Mouse (Mus musculus) adrenal gland, postnatal 25 days (tissue): ENCODE measurements around the gene Calm4. TPM values are rescaled to one million over a fixed set of nuclear protein-coding genes. Genes with fewer than 3 reads are reported as not detected.
"Not testable (repeated sequence)": the region's sequence is repeated elsewhere in the genome, so short reads cannot be mapped to it uniquely, and the experiment has no call there.

Experiments used
- DNase-seq: peaks from one replicate; pipeline ENCODE4 v3.0.0; 2021; ENCODE audit warnings: mixed read lengths
- long read RNA-seq: library from polyadenylated mRNA; stranded (forward); transcript quantifications from one replicate; pipeline ENCODE4 v2.0.0, GENCODE M21; 2021
- total RNA-seq: library from RNA; stranded (reverse); gene quantifications from 2 replicates; pipeline ENCODE4 v1.2.3, GENCODE M21; 2021

The Calm4 gene
- total RNA-seq = not detected in 2 replicates
- long read RNA-seq = 0 reads

DNA sequence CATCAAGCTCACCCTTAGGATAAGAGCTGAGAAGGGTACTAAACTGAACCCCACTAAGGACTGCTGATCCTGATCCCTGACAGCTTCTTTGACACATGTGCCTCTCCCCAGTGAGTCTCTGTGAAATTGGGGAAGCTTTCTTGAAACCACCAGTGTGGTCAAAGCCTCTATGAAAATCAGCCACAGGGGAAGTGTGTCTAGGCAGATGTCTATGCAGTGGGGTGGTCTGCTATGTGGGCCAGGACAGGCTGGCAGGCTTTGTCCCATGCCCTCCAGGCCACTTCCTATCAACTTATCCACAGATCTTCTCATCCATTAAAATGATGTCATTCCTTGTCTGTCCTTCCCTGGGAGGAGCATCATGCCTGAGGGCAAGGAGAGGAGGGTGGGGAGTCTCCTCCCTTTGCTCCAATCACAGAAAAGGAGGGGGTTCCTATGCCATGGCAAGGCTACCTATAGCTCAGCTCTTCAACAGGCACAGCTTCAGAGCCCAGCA is at the start of gene Calm4:
TSS of gene Calm4 (plus strand) at position 446 of the 496 bp plus-strand sequence.
- DNase-seq = not testable (repeated sequence)

DNA sequence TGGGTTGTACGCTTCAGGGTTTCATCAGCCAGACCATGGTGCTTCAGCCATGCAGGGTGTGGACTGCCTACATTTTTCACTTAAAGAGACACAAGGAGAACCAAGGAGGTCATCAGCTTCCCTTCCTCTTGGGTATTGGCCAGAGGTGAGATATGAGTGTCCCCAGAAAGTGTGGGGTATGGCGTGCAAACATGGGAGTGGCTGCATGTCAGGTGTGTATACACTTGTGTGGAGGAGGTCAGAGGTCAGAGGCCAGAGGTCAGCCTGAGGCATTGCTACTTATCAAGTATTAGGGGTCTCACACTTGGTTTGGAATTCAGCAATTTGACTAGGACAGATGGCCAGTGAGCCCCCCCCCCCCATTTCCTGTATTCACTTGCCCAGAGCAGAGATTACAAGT is 49.0 kb upstream of the Calm4 start:
- DNase-seq = no peak

DNA sequence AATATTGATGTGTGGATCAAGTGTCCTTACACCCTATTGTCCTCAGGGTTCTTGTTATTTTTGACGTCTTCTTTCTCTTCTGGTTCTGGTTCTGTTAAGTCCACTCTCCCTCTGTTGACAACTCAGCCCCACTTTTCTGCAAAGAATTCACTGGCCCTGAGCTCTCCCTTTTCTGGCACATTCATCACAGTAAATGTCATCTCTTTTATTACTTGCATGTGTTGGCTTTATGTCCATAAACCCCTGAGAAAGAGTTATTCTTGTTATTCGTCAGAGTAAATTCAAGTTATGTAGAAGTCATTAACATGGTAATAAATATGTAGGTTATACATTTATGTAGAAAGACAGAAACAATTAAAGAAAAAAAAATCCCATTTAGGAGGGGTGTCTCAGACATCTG is 48.0 kb upstream of the Calm4 start:
- DNase-seq = no peak

GRCm38 (mm10) chr13:3796649-3797048 is 40.9 kb upstream of the Calm4 start:
- no peak for DNase-seq

- no peak for DNase-seq
Observed at GRCm38 (mm10) chr13:3798751-3799150, 38.8 kb upstream of the Calm4 start.

- DNase-seq = no peak
Observed at GRCm38 (mm10) chr13:3799386-3799785, 38.2 kb upstream of the Calm4 start.

DNA sequence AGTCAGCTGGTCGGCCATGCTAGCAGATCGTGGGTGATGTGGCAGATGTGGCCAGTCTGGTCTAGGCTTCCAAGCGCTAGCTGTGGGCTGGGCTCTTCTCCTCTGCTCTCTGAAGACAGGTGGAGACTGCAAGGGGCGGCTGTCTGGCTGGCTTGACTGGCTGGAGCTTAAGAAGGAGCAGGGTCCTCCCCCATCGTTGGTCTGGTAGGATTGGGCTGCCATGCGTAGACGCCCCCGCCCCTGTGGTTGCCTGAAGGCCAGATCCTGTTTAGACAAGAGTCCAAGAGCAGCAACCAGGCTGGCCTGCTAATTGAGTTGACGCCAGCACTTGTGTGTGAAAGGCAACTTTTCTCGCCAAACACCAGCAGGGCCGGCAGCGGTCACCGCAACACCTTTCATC is 33.4 kb upstream of the Calm4 start, which contains the start of gene Calml3:
TSS of gene Calml3 (minus strand) at position 131 of the 400 bp plus-strand sequence.
- no peak for DNase-seq

DNA sequence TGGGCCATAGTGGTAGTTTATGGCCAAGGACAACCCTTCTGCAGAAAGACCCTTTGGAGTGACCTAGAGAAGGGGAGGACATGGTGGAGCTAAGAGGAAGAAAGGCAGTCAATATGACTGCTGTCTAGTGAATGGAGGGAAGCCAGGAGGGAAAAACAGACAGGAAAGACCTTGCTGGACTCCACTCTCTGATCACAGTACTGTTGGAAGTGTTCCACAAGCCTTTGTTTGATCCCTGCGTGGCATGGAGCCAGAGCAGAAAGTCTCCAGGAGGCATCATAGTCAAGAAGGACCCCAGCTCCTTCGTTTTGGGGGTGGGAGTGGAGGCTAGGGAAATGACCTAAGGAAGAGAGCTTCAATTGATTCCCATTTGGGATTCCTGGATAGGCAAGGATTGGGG is 32.4 kb upstream of the Calm4 start:
- no peak for DNase-seq

- no peak for DNase-seq
Observed at GRCm38 (mm10) chr13:3805638-3806037, 31.9 kb upstream of the Calm4 start.

GRCm38 (mm10) chr13:3807131-3807827 is 30.3 kb upstream of the Calm4 start:
- no peak for DNase-seq

DNA sequence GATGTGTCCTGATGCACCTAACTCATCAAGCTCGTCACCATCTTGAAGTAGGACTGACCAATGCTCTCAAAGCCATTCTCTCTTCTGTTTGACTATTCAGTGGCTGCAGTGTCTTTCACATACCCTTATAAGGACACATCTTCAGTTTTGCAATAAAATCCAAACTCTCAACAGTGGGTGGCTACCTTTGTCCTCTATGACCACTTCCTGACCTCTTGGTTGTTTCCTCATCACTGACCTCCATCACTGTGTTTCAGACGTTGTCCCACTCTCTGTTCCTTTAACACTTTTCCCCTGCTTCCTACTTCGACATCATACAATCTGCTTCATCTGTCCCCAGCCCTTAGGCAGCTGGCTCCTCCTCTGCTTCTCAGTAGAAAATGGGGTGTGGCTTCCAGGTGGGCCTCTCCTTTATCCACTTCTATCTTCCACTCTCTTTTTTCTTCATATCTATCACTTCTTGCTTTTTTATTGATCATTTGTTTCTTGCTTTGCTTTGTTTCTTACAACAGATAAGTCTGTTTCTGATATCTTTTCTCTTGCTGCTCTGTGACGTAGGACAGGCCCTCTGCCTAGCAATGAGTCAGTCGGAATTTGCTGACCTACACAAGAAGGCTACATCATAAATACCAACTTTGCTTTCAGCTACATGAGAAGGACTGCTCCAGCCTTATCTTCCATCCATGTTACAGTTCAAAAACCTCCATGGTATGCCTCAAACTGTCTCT is 19.4 kb upstream of the Calm4 start:
- DNase-seq = no peak

DNA sequence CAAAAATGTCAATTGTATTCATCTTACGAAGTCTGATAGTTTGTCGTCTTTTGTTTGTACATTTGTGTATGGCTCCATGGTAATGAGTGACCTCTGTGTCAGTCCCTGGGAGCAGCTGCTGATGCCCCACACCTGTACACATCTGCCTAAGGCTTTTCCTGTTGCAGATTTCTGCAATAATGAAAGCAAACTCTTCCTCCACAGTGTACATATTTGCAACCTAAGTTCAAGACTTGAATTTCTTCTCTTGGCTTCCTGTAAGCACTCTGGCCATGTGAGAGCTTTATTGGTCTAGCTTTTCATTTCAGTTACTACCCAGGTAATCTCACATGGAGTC is 18.8 kb upstream of the Calm4 start:
- no peak for DNase-seq

GRCm38 (mm10) chr13:3822105-3822504 is 15.5 kb upstream of the Calm4 start:
- no peak for DNase-seq

DNA sequence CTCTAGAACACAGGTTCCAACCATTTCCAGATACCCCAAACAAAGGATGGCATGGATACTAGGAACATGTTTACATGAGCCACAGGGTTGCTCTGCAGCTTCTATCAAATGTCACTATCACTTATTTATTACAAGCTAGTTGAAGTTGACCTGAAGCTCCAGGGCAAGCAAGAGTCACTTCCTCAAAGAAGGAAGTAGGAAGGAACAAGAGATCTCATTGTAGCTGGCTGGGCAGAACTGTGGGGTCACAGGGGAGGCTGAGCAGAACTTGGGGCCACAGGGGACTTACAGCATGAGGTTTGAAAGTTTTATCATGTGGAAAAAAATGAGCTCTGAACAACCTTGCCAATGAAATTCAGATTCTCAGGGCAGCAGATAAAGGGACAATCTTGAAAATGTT is 11.8 kb upstream of the Calm4 start:
- DNase-seq = no peak

GRCm38 (mm10) chr13:3831546-3831945 is 6.0 kb upstream of the Calm4 start:
- no peak for DNase-seq

DNA sequence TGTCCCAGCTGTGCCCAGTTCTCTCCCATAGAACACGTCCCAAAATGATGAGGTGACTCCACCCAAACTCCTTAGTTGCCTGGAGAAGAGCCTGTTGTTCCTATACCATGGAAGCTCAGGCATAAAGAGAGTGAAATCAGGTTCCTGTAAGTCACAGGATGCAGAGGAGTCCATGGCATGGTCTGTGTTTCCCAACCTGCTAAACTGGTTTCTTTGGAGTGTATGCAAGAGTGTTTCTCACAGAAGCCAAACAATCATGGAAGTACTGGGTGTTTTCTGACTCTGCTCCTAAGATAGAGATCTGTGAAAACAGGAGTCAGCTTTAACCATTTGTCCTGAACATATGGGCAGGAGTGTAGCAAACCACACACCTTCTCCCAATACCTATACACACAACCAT is 5.6 kb upstream of the Calm4 start:
- DNase-seq = no peak

DNA sequence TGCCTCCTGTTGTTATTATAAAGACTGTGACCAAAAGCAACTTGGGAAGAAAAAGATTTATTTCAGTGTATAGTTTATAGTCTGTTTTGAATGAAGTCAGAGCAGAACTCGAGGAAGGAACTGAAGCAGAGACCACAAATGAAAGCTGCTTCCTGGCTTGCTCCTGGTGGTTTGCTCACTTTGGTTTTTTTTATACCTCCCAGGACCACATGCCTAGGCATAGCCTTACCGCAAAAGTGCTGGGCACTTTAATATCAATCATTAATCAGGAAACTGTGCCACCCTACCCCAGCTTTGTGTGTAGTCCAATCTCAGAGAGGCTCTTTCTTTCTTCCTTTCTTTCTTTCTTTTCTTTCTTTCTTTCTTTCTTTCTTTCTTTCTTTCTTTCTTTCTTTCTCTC is 5.1 kb upstream of the Calm4 start:
- DNase-seq = no peak

DNA sequence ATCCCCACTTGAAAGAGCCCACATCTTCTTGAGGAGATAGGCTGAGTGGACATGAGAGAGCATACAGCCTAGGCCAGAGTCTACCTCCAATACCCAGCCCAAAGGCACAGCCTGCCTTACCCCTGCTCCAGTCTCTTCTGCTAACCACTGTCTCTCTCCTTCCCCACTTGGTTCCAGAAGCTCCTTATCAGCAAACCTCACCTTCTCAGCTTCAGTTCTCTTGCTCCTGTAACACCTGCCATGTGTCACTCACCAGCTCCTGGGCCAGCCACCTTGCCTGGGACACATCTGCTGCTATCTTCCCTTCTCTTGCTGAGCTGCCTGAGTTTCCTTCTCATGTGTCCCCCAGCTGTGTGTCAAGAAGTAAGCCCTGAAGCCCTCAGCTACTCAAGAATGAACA is 3.9 kb upstream of the Calm4 start:
- DNase-seq = not testable (repeated sequence)

- DNase-seq = not testable (repeated sequence)
Observed at GRCm38 (mm10) chr13:3840662-3841061, 3.1 kb downstream of the Calm4 start.

- no peak for DNase-seq
Observed at GRCm38 (mm10) chr13:3850330-3850729, 12.8 kb downstream of the Calm4 start.

DNA sequence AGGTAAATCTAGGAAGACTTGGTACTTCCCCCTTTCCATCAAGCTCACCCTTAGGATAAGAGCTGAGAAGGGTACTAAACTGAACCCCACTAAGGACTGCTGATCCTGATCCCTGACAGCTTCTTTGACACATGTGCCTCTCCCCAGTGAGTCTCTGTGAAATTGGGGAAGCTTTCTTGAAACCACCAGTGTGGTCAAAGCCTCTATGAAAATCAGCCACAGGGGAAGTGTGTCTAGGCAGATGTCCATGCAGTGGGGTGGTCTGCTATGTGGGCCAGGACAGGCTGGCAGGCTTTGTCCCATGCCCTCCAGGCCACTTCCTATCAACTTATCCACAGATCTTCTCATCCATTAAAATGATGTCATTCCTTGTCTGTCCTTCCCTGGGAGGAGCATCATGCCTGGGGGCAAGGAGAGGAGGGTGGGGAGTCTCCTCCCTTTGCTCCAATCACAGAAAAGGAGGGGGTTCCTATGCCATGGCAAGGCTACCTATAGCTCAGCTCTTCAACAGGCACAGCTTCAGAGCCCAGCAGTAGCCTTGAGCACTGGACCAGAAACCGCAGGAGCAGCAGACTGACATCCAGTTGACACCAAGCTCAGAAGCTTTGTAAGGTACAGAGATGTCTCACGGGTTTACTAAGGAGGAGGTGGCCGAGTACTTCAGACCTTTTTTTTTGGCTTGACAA is 16.2 kb downstream of the Calm4 start, which contains the start of gene Calm5:
TSS of gene Calm5 (plus strand) at position 526 of the 686 bp plus-strand sequence.
- not testable (repeated sequence) for DNase-seq

DNA sequence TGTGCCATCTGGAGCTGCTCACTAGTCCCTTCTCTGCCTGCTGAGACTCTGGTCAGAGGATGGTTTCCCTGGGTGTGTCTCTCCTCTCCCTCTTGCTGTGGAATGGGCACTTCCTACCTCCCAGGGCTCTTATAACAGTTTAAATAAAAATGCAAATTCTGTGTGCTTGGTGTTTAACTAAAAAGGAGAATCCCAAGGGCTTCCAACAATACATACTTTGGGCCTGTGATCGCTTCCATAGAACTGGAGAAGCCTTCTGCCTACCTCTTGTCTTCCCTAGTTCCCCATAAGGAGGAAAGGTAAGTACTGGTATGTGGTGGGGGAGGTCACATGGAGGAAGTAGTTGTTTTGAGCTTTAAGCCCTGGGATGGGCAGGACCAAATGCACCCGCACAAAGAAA is 17.3 kb downstream of the Calm4 start:
- no peak for DNase-seq

GRCm38 (mm10) chr13:3856252-3856651 is 18.7 kb downstream of the Calm4 start:
- no peak for DNase-seq
